23 mouse cellular contexts compared by ENCODE assay signal in genomic region chr3:96860498-96860897, GRCm38 (mm10). TPM values are rescaled to one million over a fixed set of nuclear protein-coding genes. Genes with fewer than 3 reads are reported as not detected.
"Had no signal": no experiment of that assay in that cellular context is flagged by ENCODE, and none has a peak within 500 bp of the region (broad histone marks: within the 10 kb centered on the region; RNA-seq: fewer than 3 reads in every experiment).

No protein-coding gene starts in this region.

- H3K9ac ChIP-seq: limb, embryonic 12.5 days; limb, embryonic 15.5 days; liver, embryonic 14.5 days; liver, postnatal 0 days; lung, embryonic 14.5 days; midbrain, embryonic 12.5 days; midbrain, embryonic 15.5 days; neural tube, embryonic 12.5 days; neural tube, embryonic 15.5 days had no signal

- H3K4me1 ChIP-seq: limb, embryonic 12.5 days; limb, embryonic 15.5 days; midbrain, embryonic 12.5 days; midbrain, embryonic 15.5 days; neural tube, embryonic 12.5 days; neural tube, embryonic 15.5 days had no signal

- DNase-seq: kidney, adult 8-10 months; kidney, postnatal 14 days; kidney, postnatal 4 days; left cerebral cortex, postnatal 4 days; liver, postnatal 0 days; lung, embryonic 14.5 days; thymus, postnatal 25 days had no signal

- H3K4me3 ChIP-seq: limb, embryonic 12.5 days; limb, embryonic 15.5 days; midbrain, embryonic 12.5 days; midbrain, embryonic 15.5 days; neural tube, embryonic 12.5 days; neural tube, embryonic 15.5 days had no signal

- H3K27me3 ChIP-seq: limb, embryonic 12.5 days; limb, embryonic 15.5 days; midbrain, embryonic 12.5 days; midbrain, embryonic 15.5 days; neural tube, embryonic 12.5 days; neural tube, embryonic 15.5 days had no signal

- H3K27ac ChIP-seq: limb, embryonic 12.5 days; limb, embryonic 15.5 days; liver, embryonic 14.5 days; macrophage; midbrain, embryonic 12.5 days; midbrain, embryonic 15.5 days; neural tube, embryonic 12.5 days; neural tube, embryonic 15.5 days had no signal

- H3K4me2 ChIP-seq: limb, embryonic 12.5 days; limb, embryonic 15.5 days; liver, embryonic 11.5 days; lung, embryonic 14.5 days; midbrain, embryonic 12.5 days; midbrain, embryonic 15.5 days; neural tube, embryonic 12.5 days; neural tube, embryonic 15.5 days had no signal

- H3K36me3 ChIP-seq: limb, embryonic 12.5 days; limb, embryonic 15.5 days; midbrain, embryonic 15.5 days had no signal

- H3K9me3 ChIP-seq: limb, embryonic 12.5 days; limb, embryonic 15.5 days; midbrain, embryonic 12.5 days; midbrain, embryonic 15.5 days; neural tube, embryonic 12.5 days; neural tube, embryonic 15.5 days had no signal

- ATAC-seq: liver, postnatal 0 days; lung, postnatal 0 days; midbrain, embryonic 15.5 days had no signal

RNA-seq across cellular contexts. Expression of gene Cd160, which starts 31.3 kb away (rescaled TPM):
- total RNA-seq: layer of hippocampus, adult 18-20 months; layer of hippocampus, postnatal 14 days; left cerebral cortex, adult 8-10 months; left cerebral cortex, postnatal 14 days; left cerebral cortex, postnatal 4 days had no signal
- polyA plus RNA-seq: testis, adult 2 months had no signal

RNA-seq across cellular contexts. Expression of gene Pdzk1, which starts 31.4 kb away (rescaled TPM):
- total RNA-seq: left cerebral cortex, postnatal 14 days; left cerebral cortex, postnatal 4 days had no signal
- polyA plus RNA-seq: limb, embryonic 12.5 days; macrophage; midbrain, embryonic 12.5 days; neural tube, embryonic 12.5 days had no signal

RNA-seq across cellular contexts. Expression of gene Gja5, which starts 44.0 kb away (rescaled TPM):
- total RNA-seq: megakaryocyte, adult 5-6 weeks had no signal
- polyA plus RNA-seq: macrophage had no signal
